Mouse (Mus musculus): ENCODE measurements around the gene Ccdc87. TPM values are rescaled to one million over a fixed set of nuclear protein-coding genes. Genes with fewer than 3 reads are reported as not detected.
"Not testable (repeated sequence)": the region's sequence is repeated elsewhere in the genome, so short reads cannot be mapped to it uniquely, and the experiment has no call there.

The Ccdc87 gene
- not detected for polyA plus RNA-seq (2017; shearing (Covaris generic))

DNA sequence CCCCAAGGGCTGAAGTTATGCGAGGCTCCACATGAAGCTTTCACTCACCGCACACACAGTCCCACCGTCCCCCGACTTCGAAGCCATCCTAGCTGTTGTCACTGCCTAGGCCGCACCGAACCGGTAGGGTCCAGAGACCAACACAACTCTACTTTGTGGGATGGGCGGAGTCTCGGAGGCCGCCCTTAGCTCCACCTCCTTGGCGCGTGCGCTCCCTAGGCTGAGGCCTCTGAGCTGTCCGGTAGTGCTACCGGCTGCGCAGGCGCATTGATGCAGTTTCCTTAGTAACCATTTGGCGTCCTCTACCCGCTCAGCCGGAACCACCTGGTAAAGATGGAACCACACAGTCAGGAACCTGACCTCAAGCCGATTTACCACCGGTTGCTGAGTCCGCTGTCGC is at the start of gene Ccdc87, which contains the start of gene Ccs:
Gene Ccdc87, plus strand, starts transcription at position 218 of the 400 bp plus-strand sequence.
Gene Ccs, minus strand, starts transcription at position 184 of the 400 bp plus-strand sequence.
- ATAC-seq, result peak; percentile 96

DNA sequence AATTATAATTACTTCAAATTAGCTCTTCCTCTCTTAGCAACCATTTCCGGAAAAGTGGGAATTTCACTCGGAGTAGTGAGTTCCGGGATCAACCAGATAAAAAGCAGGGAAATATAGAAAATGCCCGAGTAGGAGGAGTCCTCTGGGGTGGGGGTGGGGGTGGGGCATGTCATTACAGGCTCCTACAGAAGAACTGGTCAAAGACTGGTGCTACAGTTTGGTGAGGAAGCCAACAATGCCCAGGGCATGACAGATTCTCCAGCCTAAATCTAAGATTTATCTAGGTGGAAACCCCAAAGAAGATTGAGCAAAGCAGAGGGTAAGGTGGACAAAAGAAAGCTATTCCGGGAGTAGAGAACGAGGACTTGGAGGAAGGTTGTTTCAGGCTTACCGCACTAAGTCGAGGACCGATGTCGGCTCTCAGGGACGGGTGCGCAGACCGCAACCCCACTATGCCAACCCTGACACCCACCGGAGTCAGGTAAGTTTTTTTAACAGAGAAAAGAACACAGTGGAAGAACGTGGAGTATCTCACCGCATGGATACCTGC is 45.8 kb upstream of the Ccdc87 start:
- ATAC-seq, result peak; percentile 3

DNA sequence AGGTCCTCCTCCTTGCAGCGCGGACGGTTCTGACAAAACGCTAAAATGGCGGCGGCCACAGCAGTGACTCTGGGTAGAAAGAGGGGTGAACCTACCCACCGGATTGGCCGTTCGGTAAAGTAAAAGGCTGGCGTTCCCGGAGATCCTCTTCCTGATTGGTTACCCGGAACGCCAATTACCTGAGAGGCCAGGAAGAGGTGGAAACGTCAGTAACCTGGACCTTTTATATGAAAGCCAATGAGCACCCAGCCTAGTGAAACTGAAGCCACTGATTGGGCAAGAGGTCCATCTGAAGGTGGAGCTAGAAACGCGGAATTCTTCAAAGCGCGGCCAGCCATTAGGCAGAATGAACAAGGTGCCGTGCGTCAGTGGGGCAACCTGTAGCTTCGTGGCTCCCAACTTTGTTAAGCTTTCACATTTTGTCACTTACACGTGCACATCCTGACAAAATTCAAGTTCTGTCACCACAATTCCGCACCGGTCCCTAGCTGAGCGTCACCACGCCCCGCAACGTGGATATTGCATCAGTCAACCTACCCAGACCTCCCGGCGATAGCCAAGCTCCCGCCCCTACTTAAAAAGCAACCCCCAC is 45.2 kb upstream of the Ccdc87 start, which contains the start of gene Rbm4:
Gene Rbm4, minus strand, starts transcription at position 71 of the 592 bp plus-strand sequence.
- ATAC-seq, result peak; percentile 97

DNA sequence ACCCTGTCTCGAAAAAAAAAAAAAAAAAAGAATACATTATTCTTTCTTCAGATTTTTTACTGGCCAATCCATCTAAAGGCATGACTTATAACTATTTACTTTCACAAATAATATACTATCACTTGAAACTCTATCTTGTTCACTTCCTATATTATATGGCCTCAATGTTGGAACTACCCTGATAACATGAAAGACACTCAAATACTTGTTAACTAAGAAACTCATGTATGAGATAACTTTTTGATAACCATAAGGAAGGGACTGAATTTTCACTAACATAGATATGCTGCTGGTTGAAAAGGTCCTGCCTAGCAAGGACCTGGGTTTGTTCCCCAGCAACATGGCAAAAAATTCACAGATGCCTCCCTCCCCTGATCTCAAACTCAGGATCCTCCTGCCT is 43.2 kb upstream of the Ccdc87 start:
- ATAC-seq, result no peak

DNA sequence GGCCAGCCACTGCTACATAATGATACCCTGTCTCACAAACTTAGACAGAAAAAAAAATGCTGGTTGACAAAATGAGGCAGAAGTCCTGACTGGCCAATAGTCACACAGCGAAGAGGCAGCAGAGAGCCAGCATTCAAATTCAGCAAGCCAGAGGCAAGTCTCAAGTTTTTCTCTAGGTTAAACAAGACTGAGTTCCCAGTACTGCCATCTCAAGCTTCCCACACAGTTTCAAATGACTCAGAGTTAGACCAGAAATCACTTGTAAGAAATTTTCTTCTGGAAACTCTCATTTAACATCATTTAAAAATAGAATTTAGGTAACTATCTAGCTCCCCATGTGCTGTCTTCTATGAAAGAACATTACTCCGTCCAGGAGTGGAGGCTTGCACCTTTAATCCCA is 41.3 kb upstream of the Ccdc87 start:
- ATAC-seq, result no peak

DNA sequence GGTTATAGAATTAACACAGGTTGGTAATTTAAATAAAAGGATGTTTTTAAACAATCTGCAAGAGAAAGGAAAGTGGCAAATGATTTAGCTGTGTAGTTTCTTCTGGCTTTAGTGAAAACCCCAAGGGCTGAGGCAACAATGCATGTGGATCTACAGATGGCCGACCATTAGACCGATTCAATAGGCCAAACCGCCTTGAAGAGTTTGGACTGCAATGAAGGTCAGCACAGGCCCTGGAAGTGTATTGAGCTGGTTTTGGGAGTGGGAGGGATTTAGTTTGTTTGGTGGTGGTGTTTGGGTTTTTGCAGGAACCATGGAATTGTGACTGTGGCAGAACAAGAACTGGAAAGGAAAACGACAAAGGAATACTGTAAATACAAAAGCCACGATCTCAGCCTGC is 40.1 kb upstream of the Ccdc87 start:
- ATAC-seq, result no peak

DNA sequence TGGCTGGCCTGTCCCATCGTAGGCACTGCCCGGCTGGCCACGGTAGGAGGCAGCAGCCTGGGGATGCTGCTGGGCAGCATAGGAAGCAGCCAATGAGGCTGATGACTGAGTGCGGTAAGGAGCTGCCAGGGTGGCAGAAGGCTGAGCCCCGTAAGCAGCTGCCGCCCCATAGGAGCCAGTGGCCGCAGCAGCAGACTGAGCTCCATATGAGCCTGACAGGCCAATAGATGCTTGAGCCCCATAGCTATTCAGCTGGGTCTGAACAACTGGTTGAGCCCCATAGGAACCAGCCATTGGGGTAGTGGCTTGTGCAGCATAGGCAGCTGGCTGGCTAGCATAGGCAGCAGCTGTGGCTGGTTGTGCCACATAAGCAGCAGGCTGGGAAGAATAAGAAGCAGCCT is 36.5 kb upstream of the Ccdc87 start:
- no peak for ATAC-seq

DNA sequence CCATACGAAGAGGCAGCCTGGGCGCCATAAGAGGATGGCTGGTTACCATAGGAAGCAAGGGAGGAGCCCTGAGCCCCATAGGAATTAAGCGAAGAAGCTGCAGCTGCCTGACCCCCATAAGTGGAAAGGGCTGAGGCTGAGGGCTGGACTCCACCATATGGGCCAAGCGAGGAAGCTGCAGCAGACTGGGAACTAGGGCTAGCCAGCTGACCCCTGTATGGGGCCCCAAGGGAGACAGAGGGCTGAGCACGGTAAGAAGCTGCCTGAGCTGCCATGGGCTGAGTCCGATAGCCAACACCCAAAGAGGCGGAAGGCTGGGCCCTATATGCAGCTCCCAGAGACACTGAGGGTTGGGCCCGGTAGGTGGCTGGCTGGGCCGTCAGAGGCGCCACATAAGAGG is 35.9 kb upstream of the Ccdc87 start:
- no peak for ATAC-seq

DNA sequence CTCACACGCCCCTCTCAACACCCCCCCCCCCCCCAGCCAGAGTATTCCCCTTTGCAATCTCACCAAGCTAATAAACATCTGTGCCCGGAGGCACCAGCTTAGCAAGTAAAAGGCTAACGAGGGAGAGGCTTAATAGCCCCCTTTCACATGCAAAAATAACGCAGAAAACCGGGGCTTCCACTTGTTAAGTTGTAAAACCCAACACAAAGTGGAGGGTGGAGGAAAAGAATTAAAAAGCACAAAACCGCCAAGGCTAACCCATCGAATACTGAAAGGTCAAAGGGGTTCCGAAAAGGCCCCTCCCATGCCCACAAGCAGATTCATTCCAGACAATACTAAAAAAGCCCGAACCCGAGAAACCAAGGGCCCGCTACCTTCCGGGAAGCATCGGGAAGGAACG is 28.9 kb upstream of the Ccdc87 start:
- no peak for ATAC-seq

DNA sequence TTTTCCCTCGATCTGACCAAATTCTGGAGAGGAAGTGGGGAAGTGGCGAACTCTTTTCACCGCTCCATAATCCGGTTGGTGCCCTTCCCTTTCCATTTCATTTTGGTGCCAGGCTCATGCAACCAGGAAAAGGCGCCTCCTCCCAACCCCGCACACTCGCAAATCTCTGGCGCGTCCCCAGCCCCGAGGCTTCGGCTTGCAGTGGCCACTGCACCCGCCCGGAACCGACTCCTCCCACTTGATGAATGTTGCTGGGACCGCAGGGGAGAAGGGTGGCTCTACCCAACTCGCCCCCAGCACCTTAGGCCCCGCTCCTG is 28.5 kb upstream of the Ccdc87 start:
- peak; percentile 30 for ATAC-seq

DNA sequence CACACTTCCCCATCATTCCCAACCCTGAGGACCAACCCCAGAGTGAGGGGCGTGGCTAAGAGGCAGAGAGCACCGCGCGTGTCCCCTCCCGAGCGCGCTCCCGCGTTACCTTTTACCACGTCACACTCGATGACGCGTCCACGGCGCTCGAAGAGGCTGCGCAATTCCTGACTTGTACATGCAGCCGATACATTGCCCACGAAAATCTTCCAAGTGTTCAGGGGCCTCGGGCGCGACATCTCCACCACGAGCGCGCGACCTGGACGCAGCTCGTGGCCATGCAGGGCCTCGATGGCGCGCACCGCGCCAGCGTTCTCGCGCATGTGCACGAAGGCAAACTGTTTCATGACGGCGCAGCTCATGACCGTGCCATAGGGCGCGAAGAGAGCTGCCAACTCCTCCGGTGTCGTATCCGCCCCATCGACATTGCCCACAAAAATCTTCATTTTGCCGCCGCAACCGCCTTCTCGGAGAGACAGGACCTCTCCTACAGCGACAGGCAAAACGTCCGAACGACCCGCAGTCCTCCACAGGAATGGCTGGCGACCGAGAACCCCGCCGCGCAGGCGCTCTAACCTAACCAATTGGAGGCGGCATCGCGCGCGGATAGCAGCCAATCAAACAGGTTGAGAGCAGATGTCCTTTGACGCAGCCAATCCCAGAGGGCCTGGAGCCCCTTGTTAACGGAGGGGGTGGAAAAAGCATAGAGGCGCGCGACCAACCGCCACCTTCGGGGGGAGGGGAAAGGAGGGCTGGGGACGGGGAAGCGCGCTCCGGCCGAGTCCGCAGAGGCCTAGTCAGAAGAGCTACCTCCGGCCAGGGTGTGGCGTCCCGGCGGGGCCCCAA is 27.9 kb upstream of the Ccdc87 start, which contains the start of the genes Gm21992 and Rbm14:
Gene Gm21992, minus strand, starts transcription at position 550 of the 846 bp plus-strand sequence.
Gene Rbm14, minus strand, starts transcription at position 572 of the 846 bp plus-strand sequence.
- ATAC-seq, result peak; percentile 94

DNA sequence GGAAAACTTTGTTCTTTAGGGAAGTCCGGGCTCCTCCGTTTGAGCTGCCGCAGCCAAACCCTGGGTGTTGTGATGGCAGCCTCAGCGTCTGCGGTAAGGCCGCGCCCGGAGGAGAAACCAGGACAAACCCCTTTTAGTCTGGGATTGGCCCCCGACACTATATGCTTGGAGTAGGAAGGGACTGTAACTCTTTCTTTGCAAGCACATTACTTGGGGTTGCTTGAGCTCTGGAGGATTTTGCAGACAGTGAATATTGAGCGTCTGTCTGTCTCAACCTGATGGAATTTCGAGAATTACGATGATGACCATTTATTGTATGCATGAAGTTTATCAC is 27.3 kb upstream of the Ccdc87 start:
- no peak for ATAC-seq

DNA sequence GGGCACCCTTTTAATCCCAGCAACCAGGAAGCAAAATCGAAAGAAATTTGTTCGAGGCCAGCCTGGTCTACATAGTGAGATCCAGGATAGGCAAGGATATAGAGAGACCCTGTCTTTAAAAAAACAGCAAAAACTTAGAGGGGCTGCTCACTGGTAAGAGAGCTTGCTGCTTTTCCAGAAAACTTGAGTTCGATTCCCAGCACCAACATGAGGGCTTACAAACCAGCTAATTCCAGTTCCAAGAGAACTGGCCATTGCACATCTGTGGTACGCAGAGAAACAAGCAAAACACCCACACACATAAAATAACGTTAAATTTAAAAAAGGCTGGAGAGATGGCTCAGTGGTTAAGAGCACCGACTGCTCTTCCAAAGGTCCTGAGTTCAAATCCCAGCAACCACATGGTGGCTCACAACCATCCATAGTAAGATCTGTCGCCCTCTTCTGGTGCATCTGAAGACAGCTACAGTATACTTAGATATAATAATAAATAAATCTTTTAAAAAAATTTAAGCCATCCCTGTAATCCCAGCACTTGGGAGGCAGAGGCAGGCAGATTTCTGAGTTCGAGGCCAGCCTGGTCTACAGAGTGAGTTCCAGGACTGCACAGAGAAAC is 26.7 kb upstream of the Ccdc87 start:
- not testable (repeated sequence) for ATAC-seq

DNA sequence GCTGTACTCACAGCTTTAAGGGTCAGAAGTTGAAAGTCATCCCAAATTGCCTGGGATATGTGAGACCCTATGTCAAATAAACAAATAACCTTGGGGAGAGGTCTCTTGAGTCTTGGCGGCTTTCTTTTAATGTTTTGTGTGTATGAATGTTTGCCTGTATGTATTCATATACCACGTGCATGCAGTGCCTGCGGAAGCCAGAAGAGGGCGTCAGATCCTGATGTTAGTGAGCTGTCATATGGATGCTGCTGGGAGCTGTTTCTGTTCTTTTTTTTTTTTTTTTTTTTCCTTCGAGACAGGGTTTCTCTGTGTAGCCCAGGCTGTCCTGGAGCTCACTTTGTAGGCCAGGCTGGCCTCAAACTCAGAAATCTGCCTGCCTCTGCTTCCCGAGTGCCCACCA is 26.2 kb upstream of the Ccdc87 start:
- ATAC-seq, result no peak

DNA sequence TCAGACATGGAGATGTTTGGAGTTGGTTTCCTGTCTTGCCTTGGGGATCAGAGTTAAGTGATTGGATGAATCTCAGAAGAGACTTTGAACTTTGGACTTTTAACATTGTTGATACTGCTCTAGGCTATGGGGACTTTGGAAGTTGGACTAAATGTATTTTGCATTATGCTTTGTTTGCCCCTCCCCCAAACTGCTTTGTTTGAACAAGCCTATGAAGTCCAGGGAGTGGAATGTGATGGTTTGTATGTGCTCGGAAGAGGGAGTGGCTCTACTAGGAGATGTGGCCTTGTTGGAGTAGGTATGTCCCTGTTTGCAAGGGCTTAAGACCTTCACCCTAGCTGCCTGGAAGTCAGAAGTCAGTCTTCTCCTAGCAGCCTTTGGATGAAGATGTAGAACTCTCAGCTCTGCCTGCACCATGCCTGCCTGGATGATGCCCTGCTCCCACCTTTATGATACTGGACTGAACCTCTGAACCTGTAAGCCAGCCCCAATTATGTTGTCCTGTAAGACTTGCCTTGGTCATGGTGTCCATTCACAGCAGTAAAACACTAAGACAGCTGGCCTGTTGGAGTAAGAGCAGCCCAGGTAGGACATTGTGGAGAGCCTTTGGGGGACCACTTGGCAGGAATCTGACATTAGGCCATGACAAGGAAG is 21.9 kb upstream of the Ccdc87 start:
- no peak for ATAC-seq

DNA sequence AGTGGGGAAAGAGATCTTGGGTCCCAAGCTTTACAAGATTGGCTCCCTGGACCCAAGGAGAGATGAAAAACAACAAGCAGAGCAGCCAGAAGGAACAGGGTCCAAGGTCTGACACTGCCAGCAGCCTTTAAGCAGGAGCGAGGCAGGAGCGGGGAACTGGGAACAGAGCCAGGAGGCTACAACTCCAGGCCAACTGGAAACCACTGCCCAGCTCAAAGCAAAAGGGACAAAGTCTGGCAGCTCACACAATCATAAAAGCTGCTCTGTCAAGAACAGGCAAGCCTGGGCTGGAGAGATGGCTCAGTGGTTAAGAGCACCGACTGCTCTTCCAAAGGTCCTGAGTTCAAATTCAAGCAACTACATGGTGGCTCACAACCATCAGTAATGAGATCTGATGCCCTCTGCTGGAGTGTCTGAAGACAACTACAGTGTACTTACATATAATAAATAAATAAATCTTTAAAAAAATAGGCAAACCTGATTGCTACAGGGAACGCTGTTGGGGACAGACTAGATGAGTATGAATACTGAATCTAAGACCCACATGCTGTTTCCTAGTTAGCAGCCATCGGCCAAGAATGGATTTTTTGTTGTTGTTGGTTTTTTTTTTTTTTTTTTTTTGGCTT is 18.4 kb upstream of the Ccdc87 start:
- no peak for ATAC-seq

DNA sequence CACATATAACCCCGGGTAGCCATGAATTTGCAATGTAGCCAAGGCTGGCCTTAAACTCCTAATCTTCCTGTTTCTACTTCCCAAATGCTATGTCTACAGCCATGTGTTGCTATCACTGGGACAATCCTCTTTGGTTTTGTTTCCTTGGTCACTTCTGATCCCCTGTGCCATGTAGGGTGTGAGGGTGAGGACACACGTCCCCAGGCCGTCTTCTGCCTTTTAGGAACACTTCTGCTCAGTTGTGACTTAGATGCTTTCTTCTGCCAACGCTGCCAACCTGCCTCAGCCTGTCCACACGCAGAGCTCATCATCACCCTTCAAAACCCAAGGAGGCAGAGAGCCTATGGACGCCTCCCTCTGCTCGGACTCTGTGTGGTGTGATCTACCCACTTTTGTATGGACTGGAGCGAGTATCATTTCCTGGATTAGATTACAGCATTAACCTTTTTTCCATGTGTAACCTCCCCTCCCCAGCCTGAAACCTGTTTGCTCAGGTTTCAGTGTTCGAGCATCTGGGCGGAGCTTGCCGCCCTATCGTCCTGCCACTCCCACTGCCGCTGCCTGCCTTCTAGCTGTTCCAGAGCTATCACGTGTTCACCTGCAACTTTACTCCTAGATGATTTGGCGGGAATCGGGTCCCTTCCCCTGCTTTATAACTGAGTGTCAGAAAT is 10.6 kb upstream of the Ccdc87 start:
- ATAC-seq, result no peak

DNA sequence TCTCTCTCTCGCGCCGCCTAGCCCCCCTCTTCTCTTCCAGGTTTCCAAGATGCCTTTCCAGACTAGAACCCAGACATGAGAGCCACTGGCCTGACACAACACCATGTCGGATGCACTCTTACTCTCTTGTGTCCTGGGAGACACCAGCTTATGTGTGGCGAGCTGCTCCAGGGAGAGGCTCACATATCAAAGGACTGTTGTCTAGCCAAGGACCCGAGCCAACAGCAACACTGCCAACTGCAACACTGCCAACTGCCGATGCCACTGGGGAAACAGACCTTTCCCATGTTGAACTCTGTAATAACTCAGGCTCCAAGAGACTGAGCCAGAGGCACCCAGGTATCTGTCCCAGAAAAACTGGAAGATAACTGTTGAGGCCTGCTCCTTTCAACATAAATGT is 10.0 kb upstream of the Ccdc87 start:
- ATAC-seq, result no peak

DNA sequence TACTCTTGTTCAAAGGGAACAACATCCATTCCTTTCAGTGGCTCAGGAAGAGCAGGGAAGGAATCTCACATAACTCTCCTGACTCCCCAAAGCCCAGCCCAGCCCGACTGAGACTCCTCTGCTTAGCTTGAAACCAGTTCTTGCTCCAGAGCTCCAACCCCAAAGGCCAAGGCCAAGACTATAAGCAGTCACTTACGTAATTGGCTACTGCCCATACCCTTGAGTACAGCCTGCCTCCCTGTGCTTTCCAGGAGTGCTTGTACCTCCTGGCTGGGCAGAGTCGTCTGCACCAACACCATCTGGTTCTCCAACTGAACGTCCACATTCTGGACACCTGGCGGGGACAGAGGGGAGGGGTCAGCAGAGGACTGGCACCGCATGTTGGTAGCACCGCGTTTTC is 5.2 kb upstream of the Ccdc87 start:
- no peak for ATAC-seq

DNA sequence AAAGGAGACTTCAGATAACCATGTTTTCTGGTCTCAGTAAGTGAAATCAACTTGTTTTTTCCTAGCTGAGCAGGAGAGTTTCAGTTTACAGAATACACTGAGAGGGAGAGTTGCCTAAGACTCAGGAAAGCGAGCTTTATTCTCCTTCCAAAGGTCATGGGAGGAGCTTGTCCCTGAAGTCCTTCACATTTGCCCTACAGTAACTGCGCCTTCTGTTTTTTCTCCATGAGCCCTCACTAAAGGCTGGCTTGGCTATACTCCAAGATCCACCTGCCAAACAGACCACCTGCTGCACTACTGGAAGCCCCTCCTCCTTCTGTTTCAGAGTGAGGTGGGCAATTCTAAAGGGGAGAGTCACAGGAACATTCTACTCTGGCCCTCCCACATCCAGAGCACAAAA is 3.1 kb upstream of the Ccdc87 start:
- no peak for ATAC-seq

DNA sequence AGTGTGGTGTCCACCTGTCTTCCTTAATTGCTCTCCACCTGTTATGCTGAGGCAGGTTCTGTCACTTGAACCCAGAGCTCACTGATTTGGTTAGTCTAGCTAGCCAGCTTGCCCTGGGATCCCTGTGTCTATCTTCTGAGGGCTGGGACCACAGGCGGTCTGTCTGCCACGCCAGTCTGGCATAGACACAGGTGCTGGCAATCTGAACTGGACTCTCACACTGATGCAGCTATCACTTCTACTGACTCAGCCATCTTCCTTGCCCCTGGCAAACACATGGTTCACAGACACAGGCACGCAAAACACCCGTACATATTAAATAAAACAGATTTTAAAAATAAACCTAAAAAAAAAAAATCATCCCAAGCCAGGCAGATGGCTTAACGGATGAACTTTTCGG is 2.1 kb upstream of the Ccdc87 start:
- ATAC-seq, result no peak

Data from activated CD4-positive, CD25-positive, alpha-beta regulatory T cell, adult 4 months (primary cell).